Mouse (Mus musculus) midbrain, postnatal 0 days (tissue): ENCODE measurements around the gene Ormdl3. TPM values are rescaled to one million over a fixed set of nuclear protein-coding genes. Genes with fewer than 3 reads are reported as not detected.

Experiments
- ATAC-seq: fragments of 200-750 bp; cut with Nextera tagmentation; 2 replicates; pipeline ENCODE4 v1.8.0; 2017; ENCODE audit warnings: moderate number of reproducible peaks, mild to moderate bottlenecking, moderate TSS enrichment, moderate library complexity; ENCODE audit not compliant: low FRiP score
- DNase-seq: peaks from one replicate; pipeline ENCODE4 v3.0.0-alpha.2; 2015; ENCODE audit warnings: low spot score
- H3K27ac ChIP-seq: fragments of 300-500 bp; sonication (generic); 2 replicates; pipeline ENCODE4 v1.5.1; 2014; ENCODE audit warnings: low read depth, mild to moderate bottlenecking, low read length, mixed read lengths
- H3K27me3 ChIP-seq: fragments of 300-500 bp; sonication (generic); 2 replicates; pipeline ENCODE4 v1.6.1; 2014; ENCODE audit warnings: low read length, control low read depth, mixed read lengths; ENCODE audit not compliant: insufficient read depth
- H3K36me3 ChIP-seq: fragments of 300-500 bp; sonication (generic); 2 replicates; pipeline ENCODE4 v1.6.1; 2014; ENCODE audit warnings: low read length, control low read depth, mixed read lengths; ENCODE audit not compliant: insufficient read depth
- H3K4me1 ChIP-seq: fragments of 300-500 bp; sonication (generic); 2 replicates; pipeline ENCODE4 v1.6.1; 2014; ENCODE audit warnings: mild to moderate bottlenecking, control low read depth, antibody characterized with exemption, low read length, mixed read lengths; ENCODE audit not compliant: insufficient read depth
- H3K4me2 ChIP-seq: fragments of 300-500 bp; sonication (generic); 2 replicates; pipeline ENCODE4 v1.6.1; 2014; ENCODE audit warnings: low read depth, mild to moderate bottlenecking, low read length, mixed read lengths; ENCODE audit not compliant: poor library complexity, severe bottlenecking
- H3K4me3 ChIP-seq: fragments of 300-500 bp; sonication (generic); 2 replicates; pipeline ENCODE4 v1.5.1; 2014; ENCODE audit warnings: low read depth, mild to moderate bottlenecking, low read length, moderate library complexity
- H3K9ac ChIP-seq: fragments of 300-500 bp; sonication (generic); replicated peaks from 2 replicates; pipeline ENCODE4 v1.6.1; 2014; ENCODE audit warnings: mild to moderate bottlenecking, low read length, moderate library complexity, mixed read lengths; ENCODE audit not compliant: poor library complexity, severe bottlenecking
- H3K9me3 ChIP-seq: fragments of 300-500 bp; sonication (generic); 2 replicates; pipeline ENCODE4 v1.6.1; 2016; ENCODE audit warnings: low read length, control low read depth
- CTCF ChIP-seq: IDR thresholded peaks from 2 replicates; pipeline ENCODE4 v1.5.1; 2016; ENCODE audit warnings: antibody characterized with exemption, mild to moderate bottlenecking
- WGBS: fragments of 180-500 bp; shearing (Covaris S2); extraction: QIAGEN DNeasy Blood & Tissue Kit; methylation state at CpG from one replicate; pipeline ENCODE4 v1.1.7; 2014; 5-methylcytosine and 5-hydroxymethylcytosine counted together
- polyA plus RNA-seq: library from polyadenylated mRNA; unstranded; fragments of >200 nt; fragmentation: Nextera tagmentation; extraction: Ambion mirVana; gene quantifications from 2 replicates; pipeline ENCODE4 v1.2.1, GENCODE M21; 2015
- total RNA-seq: library from RNA; depleted of rRNA; stranded (reverse); fragments of >200 nt; gene quantifications from 2 replicates; pipeline ENCODE4 v1.2.3, GENCODE M21; 2014

The Ormdl3 gene
- total and polyA plus RNA-seq, 2 experiments from 2014 or later: 111 to 115 TPM

GRCm38 (mm10) chr11:98590548-98591445 is 3.6 kb upstream of the Ormdl3 start:
- Histone ChIP-seq H3K4me3 (no peak overlapping the region), H3K36me3 (no peaks in the 10 kb centered on the region), H3K4me2 (no peak overlapping the region), H3K9me3 (no peaks in the 10 kb centered on the region), H3K4me1 (peaks cover 12% of the 10 kb centered on the region), H3K9ac (no peak overlapping the region), H3K27me3 (no peaks in the 10 kb centered on the region), H3K27ac (no peak overlapping the region)
- 72% methylated on average over 19 of the region's 19 CpGs for WGBS
- TF ChIP-seq CTCF: no peak
- ATAC-seq (no peak), DNase-seq (no peak)

GRCm38 (mm10) chr11:98589306-98589705 is 2.1 kb upstream of the Ormdl3 start:
- TF ChIP-seq CTCF: no peak
- Histone ChIP-seq H3K36me3 (no peaks in the 10 kb centered on the region), H3K4me3 (no peak overlapping the region), H3K4me2 (no peak overlapping the region), H3K27me3 (no peaks in the 10 kb centered on the region), H3K27ac (no peak overlapping the region), H3K9me3 (no peaks in the 10 kb centered on the region), H3K9ac (no peak overlapping the region), H3K4me1 (peaks cover 20% of the 10 kb centered on the region)
- 85% methylated on average over 8 of the region's 8 CpGs for WGBS
- no peak for ATAC-seq
- DNase-seq: no peak

GRCm38 (mm10) chr11:98588833-98589281 is 1.7 kb upstream of the Ormdl3 start:
- Histone ChIP-seq H3K4me1 (peaks cover 20% of the 10 kb centered on the region), H3K27me3 (no peaks in the 10 kb centered on the region), H3K27ac (no peak overlapping the region), H3K9ac (no peak overlapping the region), H3K9me3 (no peaks in the 10 kb centered on the region), H3K4me3 (no peak overlapping the region), H3K36me3 (no peaks in the 10 kb centered on the region), H3K4me2 (peak overlapping the region; percentile 84)
- DNase-seq (no peak), ATAC-seq (no peak)
- no peak for TF ChIP-seq CTCF
- 72% methylated on average over 6 of the region's 6 CpGs for WGBS

GRCm38 (mm10) chr11:98587684-98588546 is 747 bp upstream of the Ormdl3 start:
- TF ChIP-seq CTCF: no peak
- WGBS: 5% methylated on average over 20 of the region's 20 CpGs
- peak; percentile 32 for ATAC-seq
- H3K4me3 ChIP-seq: peak overlapping the region; percentile 74
- H3K4me2 ChIP-seq: peak overlapping the region; percentile 84
- peak overlapping the region; percentile 39; the same call in 1 of the 2 replicates for H3K9ac ChIP-seq
- no peaks in the 10 kb centered on the region for H3K27me3 ChIP-seq
- peaks cover 7% of the 10 kb centered on the region for H3K36me3 ChIP-seq
- H3K9me3 ChIP-seq: no peaks in the 10 kb centered on the region
- peak overlapping the region; percentile 39; the same call in 1 of the 2 replicates for H3K27ac ChIP-seq
- DNase-seq: peak; percentile 84
- peaks cover 20% of the 10 kb centered on the region for H3K4me1 ChIP-seq

GRCm38 (mm10) chr11:98586087-98586891 is 879 bp downstream of the Ormdl3 start:
- H3K9me3 ChIP-seq: no peaks in the 10 kb centered on the region
- peaks cover 17% of the 10 kb centered on the region for H3K36me3 ChIP-seq
- peak overlapping the region; percentile 74 for H3K4me3 ChIP-seq
- peak overlapping the region; percentile 86 for H3K27ac ChIP-seq
- H3K9ac ChIP-seq: peak overlapping the region; percentile 84
- no peaks in the 10 kb centered on the region for H3K27me3 ChIP-seq
- peak overlapping the region; percentile 84 for H3K4me2 ChIP-seq
- TF ChIP-seq CTCF: no peak
- H3K4me1 ChIP-seq: peaks cover 20% of the 10 kb centered on the region
- ATAC-seq: peak; percentile 39; the same call in 1 of the 2 replicates
- 1% methylated on average over 22 of the region's 22 CpGs for WGBS
- no peak for DNase-seq
